Mouse (Mus musculus) intestine, postnatal 0 days (tissue): Measurements from ENCODE around the gene Fahd1. TPM values are rescaled to one million over a fixed set of nuclear protein-coding genes. Genes with fewer than 3 reads are reported as not detected.

Experiments
- ATAC-seq: fragments of 200-750 bp; cut with Nextera tagmentation; 2 replicates; pipeline ENCODE4 v1.8.0; 2017; ENCODE audit warnings: mild to moderate bottlenecking, moderate TSS enrichment, moderate library complexity
- H3K27ac ChIP-seq: fragments of 300-500 bp; sonication (generic); 2 replicates; pipeline ENCODE4 v1.5.1; 2014; ENCODE audit warnings: mild to moderate bottlenecking, low read depth, low read length, moderate library complexity
- H3K27me3 ChIP-seq: fragments of 300-500 bp; sonication (generic); replicated peaks from 2 replicates; pipeline ENCODE4 v1.6.1; 2014; ENCODE audit warnings: low read length, mixed read lengths; ENCODE audit not compliant: control insufficient read depth, insufficient read depth
- H3K36me3 ChIP-seq: fragments of 300-500 bp; sonication (generic); 2 replicates; pipeline ENCODE4 v1.6.1; 2014; ENCODE audit warnings: mild to moderate bottlenecking, moderate library complexity; ENCODE audit not compliant: control insufficient read depth, insufficient read depth
- H3K4me1 ChIP-seq: fragments of 300-500 bp; sonication (generic); replicated peaks from 2 replicates; pipeline ENCODE4 v1.6.1; 2014; ENCODE audit warnings: antibody characterized with exemption, low read length, mixed read lengths; ENCODE audit not compliant: control insufficient read depth, insufficient read depth
- H3K4me2 ChIP-seq: fragments of 300-500 bp; sonication (generic); replicated peaks from 2 replicates; pipeline ENCODE4 v1.6.1; 2014; ENCODE audit warnings: low read depth, mild to moderate bottlenecking, moderate library complexity
- H3K4me3 ChIP-seq: fragments of 300-500 bp; sonication (generic); 2 replicates; pipeline ENCODE4 v1.5.1; 2014; ENCODE audit warnings: low read depth, low read length
- H3K9ac ChIP-seq: fragments of 300-500 bp; sonication (generic); 2 replicates; pipeline ENCODE4 v1.6.1; 2014; ENCODE audit warnings: mild to moderate bottlenecking, low read depth, low read length
- H3K9me3 ChIP-seq: fragments of 300-500 bp; sonication (generic); 2 replicates; pipeline ENCODE4 v1.6.1; 2016; ENCODE audit warnings: mixed run types; ENCODE audit not compliant: control insufficient read depth
- CTCF ChIP-seq: sonication (generic); IDR thresholded peaks from 2 replicates; pipeline ENCODE4 v1.5.1; 2016; ENCODE audit warnings: low read depth, mild to moderate bottlenecking, control low read depth, antibody characterized with exemption, moderate library complexity
- WGBS: fragments of 180-500 bp; shearing (Covaris S2); extraction: QIAGEN DNeasy Blood & Tissue Kit; methylation state at CpG from one replicate; pipeline ENCODE4 v1.1.7; 2014; 5-methylcytosine and 5-hydroxymethylcytosine counted together
- polyA plus RNA-seq: library from polyadenylated mRNA; unstranded; fragments of >200 nt; fragmentation: Nextera tagmentation; extraction: Ambion mirVana; gene quantifications from 2 replicates; pipeline ENCODE4 v1.2.1, GENCODE M21; 2015

The Fahd1 gene
- polyA plus RNA-seq, 1 experiment from 2014 or later: 165 TPM

GRCm38 (mm10) chr17:24800524-24800923, 49.6 kb downstream of the Fahd1 start:
- no peak overlapping the region for H3K27ac ChIP-seq
- no peak for ATAC-seq
- H3K4me3 ChIP-seq: no peak overlapping the region
- no peak overlapping the region for H3K4me2 ChIP-seq
- peaks cover 7% of the 10 kb centered on the region; the same call in 1 of the 2 replicates for H3K27me3 ChIP-seq
- WGBS: 50% methylated on average over 3 of the region's 3 CpGs
- no peak overlapping the region for H3K9ac ChIP-seq
- H3K4me1 ChIP-seq: no peaks in the 10 kb centered on the region
- TF ChIP-seq CTCF: peak; percentile 16; the same call in 1 of the 2 replicates
- H3K9me3 ChIP-seq: no peaks in the 10 kb centered on the region
- no peaks in the 10 kb centered on the region for H3K36me3 ChIP-seq

- H3K27me3 ChIP-seq: peaks cover 4% of the 10 kb centered on the region; the same call in 1 of the 2 replicates
- H3K27ac ChIP-seq: no peak overlapping the region
- no peak overlapping the region for H3K9ac ChIP-seq
- H3K36me3 ChIP-seq: no peaks in the 10 kb centered on the region
- WGBS: 82% methylated on average over 4 of the region's 4 CpGs
- no peak overlapping the region for H3K4me2 ChIP-seq
- no peaks in the 10 kb centered on the region for H3K9me3 ChIP-seq
- ATAC-seq: no peak
- H3K4me3 ChIP-seq: no peak overlapping the region
- TF ChIP-seq CTCF: no peak
- H3K4me1 ChIP-seq: no peaks in the 10 kb centered on the region
Observed at GRCm38 (mm10) chr17:24799476-24799875, 50.7 kb downstream of the Fahd1 start.

Other genes starting within 250 kb of the Fahd1 start
- gene Tsc2, start 217.7 kb downstream of the Fahd1 start, polyA plus RNA-seq: 24.7 and 25.8 TPM in 2 replicates
- gene Nthl1, start 217.7 kb downstream of the Fahd1 start, polyA plus RNA-seq: 5.0 and 5.5 TPM in 2 replicates
- 26.5 and 30.1 TPM in 2 replicates for gene Slc9a3r2, start 200.0 kb downstream of the Fahd1 start, polyA plus RNA-seq
- 0.20 TPM in 1 of 2 replicates, not detected in the other for gene Npw, start 191.9 kb downstream of the Fahd1 start, polyA plus RNA-seq
- 13.4 and 13.5 TPM in 2 replicates for gene Zfp598, start 180.7 kb downstream of the Fahd1 start, polyA plus RNA-seq
- gene Syngr3, start 160.4 kb downstream of the Fahd1 start, polyA plus RNA-seq: 6.0 and 6.2 TPM in 2 replicates
- gene Gfer, start 154.2 kb downstream of the Fahd1 start, polyA plus RNA-seq: 42.0 and 42.2 TPM in 2 replicates
- gene Noxo1, start 154.1 kb downstream of the Fahd1 start, polyA plus RNA-seq: 32.4 and 38.0 TPM in 2 replicates
- gene Tbl3, start 142.7 kb downstream of the Fahd1 start, polyA plus RNA-seq: 23.8 and 25.2 TPM in 2 replicates
- gene Rnf151, start 132.3 kb downstream of the Fahd1 start, polyA plus RNA-seq: not detected in 2 replicates
- gene Rps2, start 132.2 kb downstream of the Fahd1 start, polyA plus RNA-seq: 757 and 776 TPM in 2 replicates
- gene Ndufb10, start 125.9 kb downstream of the Fahd1 start, polyA plus RNA-seq: 406 and 413 TPM in 2 replicates
- 0.27 TPM in 1 of 2 replicates, not detected in the other for gene Rpl3l, start 122.5 kb downstream of the Fahd1 start, polyA plus RNA-seq
- 47.4 and 47.8 TPM in 2 replicates for gene Msrb1, start 113.7 kb downstream of the Fahd1 start, polyA plus RNA-seq
- 0.25 and 0.47 TPM in 2 replicates for gene Hs3st6, start 97.4 kb downstream of the Fahd1 start, polyA plus RNA-seq
- gene Meiob, start 46.1 kb downstream of the Fahd1 start, polyA plus RNA-seq: 0.08 and 0.10 TPM in 2 replicates
- gene Hagh, start 10.2 kb downstream of the Fahd1 start, polyA plus RNA-seq: 104 and 105 TPM in 2 replicates
- 17.2 and 18.3 TPM in 2 replicates for gene Igfals, start 15.6 kb upstream of the Fahd1 start, polyA plus RNA-seq
- gene Nubp2, start 36.0 kb upstream of the Fahd1 start, polyA plus RNA-seq: 48.0 and 53.5 TPM in 2 replicates
- gene Spsb3, start 36.3 kb upstream of the Fahd1 start, polyA plus RNA-seq: 42.3 and 43.4 TPM in 2 replicates
- gene Eme2, start 44.7 kb upstream of the Fahd1 start, polyA plus RNA-seq: 16.7 and 18.5 TPM in 2 replicates
- 132 and 141 TPM in 2 replicates for gene Mrps34, start 44.8 kb upstream of the Fahd1 start, polyA plus RNA-seq
- gene Nme3, start 46.1 kb upstream of the Fahd1 start, polyA plus RNA-seq: 47.4 and 54.4 TPM in 2 replicates
- 5.3 and 6.6 TPM in 2 replicates for gene Mapk8ip3, start 86.6 kb upstream of the Fahd1 start, polyA plus RNA-seq
- gene Jpt2, start 110.3 kb upstream of the Fahd1 start, polyA plus RNA-seq: 35.7 and 36.0 TPM in 2 replicates
- gene Cramp1l, start 165.4 kb upstream of the Fahd1 start, polyA plus RNA-seq: 2.5 and 2.7 TPM in 2 replicates
- 2.9 and 3.6 TPM in 2 replicates for gene Ift140, start 165.7 kb upstream of the Fahd1 start, polyA plus RNA-seq
- 14.5 and 15.8 TPM in 2 replicates for gene Tmem204, start 233.2 kb upstream of the Fahd1 start, polyA plus RNA-seq